Comparison of ENCODE assay signal across 21 mouse cellular contexts in genomic region chr13:38318418-38318817, GRCm38 (mm10). TPM values are rescaled to one million over a fixed set of nuclear protein-coding genes. Genes with fewer than 3 reads are reported as not detected.
"Had no signal": no experiment of that assay in that cellular context is flagged by ENCODE, and none has a peak within 500 bp of the region (broad histone marks: within the 10 kb centered on the region; RNA-seq: fewer than 3 reads in every experiment).

No protein-coding gene starts in this region.

- H3K4me3 ChIP-seq: midbrain, embryonic 10.5 days; midbrain, embryonic 12.5 days; myocyte; neural tube, embryonic 13.5 days; neural tube, embryonic 15.5 days had no signal

- H3K9me3 ChIP-seq: midbrain, embryonic 10.5 days; midbrain, embryonic 12.5 days; neural tube, embryonic 13.5 days; neural tube, embryonic 15.5 days had no signal

- DNase-seq: lung, adult 18-20 months; lung, embryonic 14.5 days; lung, postnatal 10 days; lung, postnatal 4 days; midbrain, embryonic 14.5 days; retina, postnatal 1 day; right cerebral cortex, adult 18-20 months; right cerebral cortex, postnatal 25 days; right cerebral cortex, postnatal 4 days; spleen, adult 18-20 months; thymus, adult 18-20 months; thymus, postnatal 14 days; thymus, postnatal 36 days had no signal

- H3K27ac ChIP-seq: midbrain, embryonic 10.5 days; midbrain, embryonic 12.5 days; neural tube, embryonic 13.5 days; neural tube, embryonic 15.5 days had no signal

- H3K36me3 ChIP-seq: midbrain, embryonic 10.5 days; midbrain, embryonic 12.5 days; neural tube, embryonic 13.5 days; neural tube, embryonic 15.5 days had no signal

- ATAC-seq: midbrain, embryonic 16.5 days had no signal

- H3K9ac ChIP-seq: lung, embryonic 14.5 days; midbrain, embryonic 12.5 days; neural tube, embryonic 13.5 days; neural tube, embryonic 15.5 days had no signal

- H3K4me1 ChIP-seq: midbrain, embryonic 10.5 days; midbrain, embryonic 12.5 days; neural tube, embryonic 13.5 days; neural tube, embryonic 15.5 days had no signal

- H3K4me2 ChIP-seq: lung, embryonic 14.5 days; midbrain, embryonic 12.5 days; neural tube, embryonic 13.5 days; neural tube, embryonic 15.5 days had no signal

- H3K27me3 ChIP-seq: midbrain, embryonic 12.5 days; neural tube, embryonic 13.5 days; neural tube, embryonic 15.5 days had no signal

RNA-seq across cellular contexts. Expression of gene Bmp6, which starts 26.5 kb away (rescaled TPM):
- total RNA-seq: megakaryocyte, adult 5-6 weeks; megakaryocyte-erythroid progenitor cell, adult 5-6 weeks had no signal
